Mouse (Mus musculus): ENCODE data around the gene Rora. TPM values are rescaled to one million over a fixed set of nuclear protein-coding genes. Genes with fewer than 3 reads are reported as not detected.

Rora gene
- polyA plus RNA-seq, 1 experiment, result 0.86 TPM

- no peak overlapping the region for H3K4me3 ChIP-seq
- no peak overlapping the region for H3K4me2 ChIP-seq (ENCODE audit: low read depth)
- H3ac ChIP-seq (ENCODE audit: control insufficient read depth, insufficient read length), result no peak overlapping the region
- no peak for TF ChIP-seq USF1 (IDR thresholded peaks at IDR 0.05; ENCODE audit: low read depth)
- no peak for TF ChIP-seq SRF (IDR thresholded peaks at IDR 0.05; ENCODE audit: control insufficient read depth, insufficient read length, low read depth)
- TF ChIP-seq CEBPB (IDR thresholded peaks at IDR 0.05; ENCODE audit: insufficient read depth, poor library complexity, severe bottlenecking), result no peak
- no peak for TF ChIP-seq TCF3 (IDR thresholded peaks at IDR 0.05; ENCODE audit: insufficient read length, low read depth)
- TF ChIP-seq REST (IDR thresholded peaks at IDR 0.05; ENCODE audit: insufficient read depth, insufficient read length), result no peak
- TF ChIP-seq MAX (IDR thresholded peaks at IDR 0.05; ENCODE audit: low read depth), result no peak
- no peak for TF ChIP-seq TCF12 (IDR thresholded peaks at IDR 0.05; ENCODE audit: insufficient read depth, poor library complexity, severe bottlenecking)
- H3K27me3 ChIP-seq (ENCODE audit: control insufficient read depth, insufficient read depth, insufficient read length), result peaks cover 4% of the 10 kb centered on the region
- H3K36me3 ChIP-seq (ENCODE audit: control insufficient read depth, insufficient read depth), result no peaks in the 10 kb centered on the region
- no peaks in the 10 kb centered on the region for H3K79me2 ChIP-seq (ENCODE audit: control insufficient read depth, insufficient read depth)
Observed at GRCm38 (mm10) chr9:69258506-69258905, 604.9 kb downstream of the Rora start.

- TF ChIP-seq SRF (IDR thresholded peaks at IDR 0.05; ENCODE audit: control insufficient read depth, insufficient read length, low read depth) (no peak), POLR2A (IDR thresholded peaks at IDR 0.05; ENCODE audit: insufficient read length, low read depth) (no peak), TCF12 (IDR thresholded peaks at IDR 0.05; ENCODE audit: insufficient read depth, poor library complexity, severe bottlenecking) (no peak), TCF3 (IDR thresholded peaks at IDR 0.05; ENCODE audit: insufficient read length, low read depth) (no peak), CEBPB (IDR thresholded peaks at IDR 0.05; ENCODE audit: insufficient read depth, poor library complexity, severe bottlenecking) (no peak), REST (IDR thresholded peaks at IDR 0.05; ENCODE audit: insufficient read depth, insufficient read length) (no peak), MYOD1 (IDR thresholded peaks at IDR 0.05; ENCODE audit: control insufficient read depth in 1 of 3, insufficient read length in 2 of 3, low read depth in 2 of 3) (no peak), MAX (IDR thresholded peaks at IDR 0.05; ENCODE audit: low read depth) (no peak), USF1 (IDR thresholded peaks at IDR 0.05; ENCODE audit: low read depth) (no peak), E2F4 (IDR thresholded peaks at IDR 0.05; ENCODE audit: insufficient read depth) (no peak), POLR2AphosphoS2 (IDR thresholded peaks at IDR 0.05; ENCODE audit: insufficient read length, low read depth) (no peak), MYOG (IDR thresholded peaks at IDR 0.05; ENCODE audit: control insufficient read depth in 1 of 3, insufficient read depth in 1 of 3, insufficient read length in 2 of 3, low read depth in 2 of 3) (no peak)
- no peak overlapping the region for H3K4me2 ChIP-seq (ENCODE audit: low read depth)
- H3K36me3 ChIP-seq (ENCODE audit: control insufficient read depth, insufficient read depth), result no peaks in the 10 kb centered on the region
- no peaks in the 10 kb centered on the region for H3K27me3 ChIP-seq (ENCODE audit: control insufficient read depth, insufficient read depth, insufficient read length)
- no peaks in the 10 kb centered on the region for H3K79me2 ChIP-seq (ENCODE audit: control insufficient read depth, insufficient read depth)
- H3K4me3 ChIP-seq, result no peak overlapping the region
- H3ac ChIP-seq (ENCODE audit: control insufficient read depth, insufficient read length), result no peak overlapping the region
Observed at GRCm38 (mm10) chr9:69259382-69259781, 605.8 kb downstream of the Rora start.

GRCm38 (mm10) chr9:69265151-69265550 lies 611.6 kb downstream of the Rora start:
- TF ChIP-seq POLR2AphosphoS2 (IDR thresholded peaks at IDR 0.05; ENCODE audit: insufficient read length, low read depth), result no peak
- no peak for TF ChIP-seq E2F4 (IDR thresholded peaks at IDR 0.05; ENCODE audit: insufficient read depth)
- TF ChIP-seq POLR2A (IDR thresholded peaks at IDR 0.05; ENCODE audit: insufficient read length, low read depth), result no peak
- no peak for TF ChIP-seq TCF12 (IDR thresholded peaks at IDR 0.05; ENCODE audit: insufficient read depth, poor library complexity, severe bottlenecking)
- TF ChIP-seq TCF3 (IDR thresholded peaks at IDR 0.05; ENCODE audit: insufficient read length, low read depth), result no peak
- no peak for TF ChIP-seq REST (IDR thresholded peaks at IDR 0.05; ENCODE audit: insufficient read depth, insufficient read length)
- no peak for TF ChIP-seq MYOG (IDR thresholded peaks at IDR 0.05; ENCODE audit: control insufficient read depth in 1 of 3, insufficient read depth in 1 of 3, insufficient read length in 2 of 3, low read depth in 2 of 3)
- no peak for TF ChIP-seq USF1 (IDR thresholded peaks at IDR 0.05; ENCODE audit: low read depth)
- no peak for TF ChIP-seq SRF (IDR thresholded peaks at IDR 0.05; ENCODE audit: control insufficient read depth, insufficient read length, low read depth)
- no peak for TF ChIP-seq MYOD1 (IDR thresholded peaks at IDR 0.05; ENCODE audit: control insufficient read depth in 1 of 3, insufficient read length in 2 of 3, low read depth in 2 of 3)
- no peak for TF ChIP-seq CEBPB (IDR thresholded peaks at IDR 0.05; ENCODE audit: insufficient read depth, poor library complexity, severe bottlenecking)
- TF ChIP-seq MAX (IDR thresholded peaks at IDR 0.05; ENCODE audit: low read depth), result no peak
- Histone ChIP-seq H3ac (ENCODE audit: control insufficient read depth, insufficient read length) (no peak overlapping the region), H3K27me3 (ENCODE audit: control insufficient read depth, insufficient read depth, insufficient read length) (no peaks in the 10 kb centered on the region), H3K79me2 (ENCODE audit: control insufficient read depth, insufficient read depth) (no peaks in the 10 kb centered on the region), H3K4me2 (ENCODE audit: low read depth) (no peak overlapping the region), H3K36me3 (ENCODE audit: control insufficient read depth, insufficient read depth) (no peaks in the 10 kb centered on the region), H3K4me3 (no peak overlapping the region)

GRCm38 (mm10) chr9:69270374-69270773 lies 616.8 kb downstream of the Rora start:
- peaks cover 4% of the 10 kb centered on the region for H3K27me3 ChIP-seq (ENCODE audit: control insufficient read depth, insufficient read depth, insufficient read length)
- no peak for TF ChIP-seq CEBPB (IDR thresholded peaks at IDR 0.05; ENCODE audit: insufficient read depth, poor library complexity, severe bottlenecking)
- TF ChIP-seq POLR2A (IDR thresholded peaks at IDR 0.05; ENCODE audit: insufficient read length, low read depth), result no peak
- no peak for TF ChIP-seq TCF3 (IDR thresholded peaks at IDR 0.05; ENCODE audit: insufficient read length, low read depth)
- TF ChIP-seq MAX (IDR thresholded peaks at IDR 0.05; ENCODE audit: low read depth), result no peak
- no peak for TF ChIP-seq MYOG (IDR thresholded peaks at IDR 0.05; ENCODE audit: control insufficient read depth in 1 of 3, insufficient read depth in 1 of 3, insufficient read length in 2 of 3, low read depth in 2 of 3)
- no peak for TF ChIP-seq E2F4 (IDR thresholded peaks at IDR 0.05; ENCODE audit: insufficient read depth)
- TF ChIP-seq REST (IDR thresholded peaks at IDR 0.05; ENCODE audit: insufficient read depth, insufficient read length), result no peak
- TF ChIP-seq TCF12 (IDR thresholded peaks at IDR 0.05; ENCODE audit: insufficient read depth, poor library complexity, severe bottlenecking), result no peak
- no peak for TF ChIP-seq SRF (IDR thresholded peaks at IDR 0.05; ENCODE audit: control insufficient read depth, insufficient read length, low read depth)
- no peak for TF ChIP-seq MYOD1 (IDR thresholded peaks at IDR 0.05; ENCODE audit: control insufficient read depth in 1 of 3, insufficient read length in 2 of 3, low read depth in 2 of 3)
- TF ChIP-seq POLR2AphosphoS2 (IDR thresholded peaks at IDR 0.05; ENCODE audit: insufficient read length, low read depth), result no peak
- H3ac ChIP-seq (ENCODE audit: control insufficient read depth, insufficient read length), result no peak overlapping the region
- H3K4me3 ChIP-seq, result no peak overlapping the region
- no peaks in the 10 kb centered on the region for H3K79me2 ChIP-seq (ENCODE audit: control insufficient read depth, insufficient read depth)
- H3K36me3 ChIP-seq (ENCODE audit: control insufficient read depth, insufficient read depth), result no peaks in the 10 kb centered on the region
- no peak overlapping the region for H3K4me2 ChIP-seq (ENCODE audit: low read depth)
